Mouse (Mus musculus) pancreas, adult 10 weeks (tissue): Measurements from ENCODE around the gene Cdc40. TPM values are rescaled to one million over a fixed set of nuclear protein-coding genes. Genes with fewer than 3 reads are reported as not detected.

Experiments used
- polyA plus RNA-seq: library from polyadenylated mRNA; stranded (reverse); fragments of 350-450 nt; fragmentation: Illumina TruSeq; extraction: RNeasy Lipid Tissue Mini Kit (QIAGEN cat#74804); gene quantifications from one replicate; pipeline ENCODE4 v1.2.3, GENCODE M21; 2015; ENCODE audit warnings: low read depth, low replicate concordance; ENCODE audit not compliant: insufficient read depth

Cdc40 gene
- 3.7 TPM for polyA plus RNA-seq

GRCm38 (mm10) chr10:40882831-40883643 lies at the start of gene Cdc40, which contains the start of gene Wasf1:
Cdc40 (minus strand) TSS chr10:40883311.
Wasf1 (plus strand) TSS chr10:40883475.

Other genes starting within 250 kb of the Cdc40 start
- 0.55 TPM for gene Mettl24, start 200.0 kb downstream of the Cdc40 start, polyA plus RNA-seq
- gene Wasf1, start 164 bp upstream of the Cdc40 start, polyA plus RNA-seq: 0.31 TPM
- gene Gpr6, start 189.0 kb upstream of the Cdc40 start, polyA plus RNA-seq: not detected